Mouse (Mus musculus) MEL (cell line): ENCODE data around the gene Plk1.

ENCODE experiments used
- CTCF ChIP-seq, 3 experiments: IDR thresholded peaks in 2 of 3; conservative IDR thresholded peaks in 1 of 3; 2 replicates each; pipeline ENCODE4 v1.5.1; 2011 to 2012; ENCODE audit warnings: low read length in 3 of 3, low read depth in 2 of 3, mild to moderate bottlenecking in 2 of 3, improper control_type of control experiment in 1 of 3, inconsistent platforms in 1 of 3, mixed read lengths in 1 of 3, moderate library complexity in 1 of 3; ENCODE audit not compliant: control insufficient read depth in 1 of 3, insufficient read depth in 1 of 3, poor library complexity in 1 of 3, severe bottlenecking in 1 of 3
- POLR2A ChIP-seq, 2 experiments: IDR thresholded peaks; 2 replicates each; pipeline ENCODE4 v1.6.1; 2011 to 2012; ENCODE audit warnings: low read length in 2 of 2, mild to moderate bottlenecking in 2 of 2, control low read depth in 1 of 2, improper control_type of control experiment in 1 of 2, low read depth in 1 of 2, moderate library complexity in 1 of 2; ENCODE audit not compliant: control insufficient read depth in 1 of 2, insufficient read depth in 1 of 2, poor library complexity in 1 of 2
- SMC3 ChIP-seq: IDR thresholded peaks from 2 replicates; pipeline ENCODE4 v1.6.1; 2011; ENCODE audit warnings: low read depth, low read length, improper control_type of control experiment

DNA sequence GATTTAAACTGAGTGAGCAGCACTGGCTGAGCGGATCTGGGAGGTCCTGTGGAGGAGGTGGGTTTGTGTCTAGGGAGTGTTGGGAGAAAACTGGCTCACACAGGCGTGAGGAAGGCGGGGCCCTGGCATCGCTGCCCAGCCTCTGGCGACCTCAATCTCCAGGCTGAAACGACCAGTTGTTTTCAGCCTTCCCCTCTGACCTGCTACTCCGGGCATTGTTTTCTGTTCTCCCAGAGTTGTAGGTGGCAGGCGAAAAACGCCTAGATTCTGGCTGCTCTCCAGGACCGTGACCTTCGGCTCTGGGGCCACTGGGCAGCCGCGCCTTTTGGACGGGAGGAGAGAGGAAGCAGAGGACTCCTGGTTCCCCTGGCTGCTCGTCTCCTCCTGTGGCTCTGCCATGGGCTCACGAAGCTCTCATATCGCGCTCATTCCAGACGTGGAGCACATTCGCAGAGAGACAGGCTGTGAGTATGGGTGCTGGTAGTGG, 60.1 kb downstream of the Plk1 start, which contains the start of gene Chp2:
- TF ChIP-seq CTCF (IDR thresholded peaks at IDR 0.05 in 2 of 3, conservative IDR thresholded peaks at IDR 0.05 in 1 of 3; ENCODE audit: control insufficient read depth in 1 of 3, insufficient read depth in 1 of 3, low read depth in 2 of 3, low read length in 3 of 3, poor library complexity in 1 of 3, severe bottlenecking in 1 of 3) (no peak), POLR2A (IDR thresholded peaks at IDR 0.05; ENCODE audit: control insufficient read depth in 1 of 2, insufficient read depth in 1 of 2, low read depth in 1 of 2, low read length in 2 of 2, poor library complexity in 1 of 2) (no peak), SMC3 (no peak)
